Mouse (Mus musculus): ENCODE data around the gene Usp7. TPM values are rescaled to one million over a fixed set of nuclear protein-coding genes. Genes with fewer than 3 reads are reported as not detected.
A peak's percentile ranks its signal among the peaks of the same experiment; 100 is the strongest.
"Not testable (repeated sequence)": the region's sequence is repeated elsewhere in the genome, so short reads cannot be mapped to it uniquely, and the experiment has no call there.

Gene Usp7
- polyA plus RNA-seq, 1 experiment from 2014 or later = 34.2 TPM

DNA sequence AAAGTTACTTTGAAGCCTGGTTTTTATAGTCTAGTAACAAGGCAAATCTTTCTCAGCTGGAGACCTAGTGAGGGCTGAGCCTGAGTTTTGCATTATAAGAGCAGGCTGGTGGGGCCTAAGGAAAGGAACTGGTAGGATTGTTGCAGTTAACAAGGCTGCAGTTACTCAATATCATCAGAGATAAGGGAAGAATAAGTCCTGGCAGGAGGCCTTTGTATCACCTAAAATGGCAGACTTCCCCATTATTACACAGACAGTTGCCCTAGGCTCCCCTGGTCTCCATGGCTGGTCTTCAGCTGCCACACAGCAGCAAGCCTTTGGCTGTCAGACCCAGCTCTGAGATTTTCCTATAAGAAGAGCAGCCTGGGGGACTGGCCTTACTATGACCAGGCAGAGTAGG, 13.4 kb downstream of the Usp7 start:
- Histone ChIP-seq H3K9me3 (no peaks in the 10 kb centered on the region), H3K4me1 (no peaks in the 10 kb centered on the region), H3K27me3 (replicated peaks) (no peaks in the 10 kb centered on the region), H3K4me3 (no peak overlapping the region), H3K27ac (no peak overlapping the region), H3K4me2 (no peak overlapping the region), H3K9ac (no peak overlapping the region), H3K36me3 (replicated peaks) (no peaks in the 10 kb centered on the region)
- ATAC-seq (replicated peaks) = no peak

DNA sequence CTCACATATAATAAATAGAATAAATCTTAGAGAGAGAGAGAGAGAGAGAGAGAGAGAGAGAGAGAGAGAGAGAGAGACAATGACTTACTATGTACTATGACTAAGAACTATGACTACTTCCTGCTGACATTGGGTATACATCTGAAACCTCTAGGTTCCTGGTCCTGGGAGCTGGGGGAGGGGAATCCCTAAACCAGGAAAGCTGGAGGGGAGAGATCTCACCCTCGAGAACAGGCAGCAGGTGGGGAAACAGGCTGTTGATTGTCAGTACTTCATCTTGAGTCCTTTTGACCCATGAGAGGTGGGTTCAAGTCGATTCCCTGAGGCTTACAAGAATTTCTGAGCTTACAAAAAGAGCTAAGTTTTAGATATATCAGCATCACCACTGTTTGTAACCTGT, 14.9 kb downstream of the Usp7 start:
- Histone ChIP-seq H3K27me3 (replicated peaks) (no peaks in the 10 kb centered on the region), H3K27ac (no peak overlapping the region), H3K4me3 (no peak overlapping the region), H3K4me2 (no peak overlapping the region), H3K4me1 (no peaks in the 10 kb centered on the region), H3K9ac (no peak overlapping the region), H3K9me3 (no peaks in the 10 kb centered on the region), H3K36me3 (replicated peaks) (no peaks in the 10 kb centered on the region)
- no peak for ATAC-seq (replicated peaks)
- WGBS = 76% methylated on average over 2 of the region's 2 CpGs

DNA sequence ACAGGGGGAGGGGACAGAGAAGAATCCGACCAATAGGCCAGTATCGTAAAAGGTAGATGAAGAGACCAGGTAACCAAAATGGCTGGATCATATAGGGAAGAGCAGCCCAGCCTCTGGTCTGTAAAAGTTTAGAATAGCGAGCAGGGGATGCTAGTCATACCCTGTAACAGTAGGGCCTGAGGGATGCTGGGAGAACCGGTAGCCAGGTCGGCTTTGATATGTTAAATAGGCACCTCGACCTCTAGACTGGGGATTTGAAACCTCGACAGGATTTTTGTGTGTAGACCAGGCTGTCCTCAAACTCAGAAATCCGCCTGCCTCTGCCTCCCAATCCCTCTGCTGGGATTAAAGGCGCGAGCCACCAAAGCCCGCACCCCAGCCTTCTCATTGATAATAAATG, 15.5 kb downstream of the Usp7 start:
- Histone ChIP-seq H3K27ac (no peak overlapping the region), H3K9ac (no peak overlapping the region), H3K27me3 (replicated peaks) (no peaks in the 10 kb centered on the region), H3K4me1 (no peaks in the 10 kb centered on the region), H3K4me3 (no peak overlapping the region), H3K4me2 (no peak overlapping the region), H3K9me3 (no peaks in the 10 kb centered on the region), H3K36me3 (replicated peaks) (no peaks in the 10 kb centered on the region)
- no peak for ATAC-seq (replicated peaks)
- WGBS = 91% methylated on average over 11 of the region's 11 CpGs

DNA sequence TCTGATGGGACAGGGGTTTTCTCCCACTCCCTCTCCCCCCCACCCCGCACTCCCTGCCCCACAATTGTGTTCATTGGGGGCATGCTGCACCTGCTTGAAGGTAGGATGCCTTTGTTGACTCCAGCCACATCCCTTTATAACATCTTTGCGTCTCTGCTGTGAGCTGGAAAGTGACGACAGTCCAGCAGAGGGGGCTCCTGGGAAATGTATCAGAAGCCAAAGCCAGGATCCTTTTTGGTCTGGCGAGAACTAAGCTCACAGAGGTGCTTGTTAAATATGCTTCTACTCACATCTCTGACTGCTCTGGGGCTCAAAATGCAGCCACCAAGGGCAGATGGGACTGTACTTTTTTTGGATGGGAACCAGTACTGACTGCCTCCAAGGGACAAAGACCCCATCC, 21.0 kb downstream of the Usp7 start:
- 0 out of 2 replicates have a peak, but pooled peaks cover 5% of the 10 kb centered on the region for H3K4me1 ChIP-seq
- H3K4me3 ChIP-seq = no peak overlapping the region
- WGBS = 38% methylated on average over 4 of the region's 4 CpGs
- no peak overlapping the region for H3K4me2 ChIP-seq
- no peak overlapping the region for H3K9ac ChIP-seq
- H3K36me3 ChIP-seq (replicated peaks) = no peaks in the 10 kb centered on the region
- H3K9me3 ChIP-seq = no peaks in the 10 kb centered on the region
- no peak for ATAC-seq (replicated peaks)
- H3K27me3 ChIP-seq (replicated peaks) = no peaks in the 10 kb centered on the region
- H3K27ac ChIP-seq = no peak overlapping the region

DNA sequence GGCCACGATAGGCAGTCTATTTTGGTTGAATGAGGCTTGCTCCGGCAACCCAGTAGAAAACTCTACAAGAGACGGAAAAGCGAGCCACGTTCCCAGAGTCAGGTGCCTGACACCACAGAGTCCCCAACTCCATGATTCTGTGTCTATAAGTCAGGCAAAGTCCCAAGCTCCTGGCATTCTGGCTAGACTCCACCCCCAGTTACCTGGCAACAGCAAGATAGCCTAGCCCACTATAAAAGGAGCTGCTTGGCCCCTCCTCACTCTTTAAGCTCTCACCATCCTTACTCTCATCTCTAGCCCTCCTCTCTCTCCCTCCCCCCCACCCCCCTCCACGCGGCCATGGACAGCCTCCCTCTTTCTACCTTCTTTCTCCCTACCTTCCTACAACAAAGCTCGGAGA, 21.8 kb downstream of the Usp7 start:
- not testable (repeated sequence) for H3K4me1 ChIP-seq; ATAC-seq (replicated peaks); H3K36me3 ChIP-seq (replicated peaks); H3K9ac ChIP-seq; H3K9me3 ChIP-seq; H3K27ac ChIP-seq; H3K4me2 ChIP-seq; H3K4me3 ChIP-seq; H3K27me3 ChIP-seq (replicated peaks)
- WGBS = 64% methylated on average over 8 of the region's 8 CpGs

DNA sequence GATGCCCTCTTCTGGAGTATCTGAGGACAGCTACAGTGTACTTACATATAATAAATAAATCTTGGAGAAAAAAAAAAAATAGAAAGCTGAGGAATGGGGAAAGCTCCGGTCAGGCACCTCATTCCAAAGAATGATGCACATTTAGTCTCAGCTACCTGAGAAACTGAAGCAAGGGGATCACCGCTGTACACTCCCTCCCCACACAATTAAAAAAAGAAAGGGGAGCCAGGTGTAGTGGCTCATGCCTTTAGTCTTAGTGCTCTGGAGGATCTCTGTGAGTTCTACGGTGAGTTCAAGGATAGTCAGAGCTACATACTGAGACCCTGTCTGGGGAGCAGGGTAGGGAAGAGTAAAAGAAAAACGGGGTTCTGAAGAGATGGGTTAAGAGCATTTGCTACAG, 22.6 kb downstream of the Usp7 start:
- Histone ChIP-seq H3K27me3 (replicated peaks) (no peaks in the 10 kb centered on the region), H3K4me1 (0 out of 2 replicates have a peak, but pooled peaks cover 5% of the 10 kb centered on the region), H3K27ac (no peak overlapping the region), H3K36me3 (replicated peaks) (no peaks in the 10 kb centered on the region), H3K9me3 (no peaks in the 10 kb centered on the region), H3K4me3 (no peak overlapping the region), H3K4me2 (no peak overlapping the region), H3K9ac (no peak overlapping the region)
- 74% methylated on average over 4 of the region's 4 CpGs for WGBS
- ATAC-seq (replicated peaks) = no peak

DNA sequence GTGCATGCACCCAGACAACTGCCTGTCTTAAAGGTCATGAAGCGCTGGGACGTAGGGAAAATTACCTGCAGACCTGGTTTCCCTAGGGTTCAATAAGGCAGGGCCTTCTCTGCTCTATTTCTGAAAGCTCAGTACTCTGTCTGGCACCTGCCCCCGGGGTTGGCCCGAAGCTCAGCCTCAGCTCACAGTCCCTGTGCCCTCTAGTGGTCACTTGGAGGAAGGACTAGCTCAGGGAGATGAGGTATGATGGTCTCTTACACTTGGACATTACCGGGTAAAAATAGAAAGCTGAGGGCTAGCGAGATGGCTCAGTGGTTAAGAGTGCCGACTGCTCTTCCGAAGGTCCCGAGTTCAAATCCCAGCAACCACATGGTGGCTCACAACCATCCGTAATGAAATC, 23.0 kb downstream of the Usp7 start:
- 0 out of 2 replicates have a peak, but pooled peaks cover 5% of the 10 kb centered on the region for H3K4me1 ChIP-seq
- H3K36me3 ChIP-seq (replicated peaks) = no peaks in the 10 kb centered on the region
- H3K27me3 ChIP-seq (replicated peaks) = no peaks in the 10 kb centered on the region
- no peak overlapping the region for H3K4me2 ChIP-seq
- H3K9ac ChIP-seq = no peak overlapping the region
- no peak overlapping the region for H3K27ac ChIP-seq
- no peak overlapping the region for H3K4me3 ChIP-seq
- peak; percentile 60; the same call in 1 of the 2 replicates for ATAC-seq (replicated peaks)
- 16% methylated on average over 10 of the region's 10 CpGs for WGBS
- no peaks in the 10 kb centered on the region for H3K9me3 ChIP-seq

DNA sequence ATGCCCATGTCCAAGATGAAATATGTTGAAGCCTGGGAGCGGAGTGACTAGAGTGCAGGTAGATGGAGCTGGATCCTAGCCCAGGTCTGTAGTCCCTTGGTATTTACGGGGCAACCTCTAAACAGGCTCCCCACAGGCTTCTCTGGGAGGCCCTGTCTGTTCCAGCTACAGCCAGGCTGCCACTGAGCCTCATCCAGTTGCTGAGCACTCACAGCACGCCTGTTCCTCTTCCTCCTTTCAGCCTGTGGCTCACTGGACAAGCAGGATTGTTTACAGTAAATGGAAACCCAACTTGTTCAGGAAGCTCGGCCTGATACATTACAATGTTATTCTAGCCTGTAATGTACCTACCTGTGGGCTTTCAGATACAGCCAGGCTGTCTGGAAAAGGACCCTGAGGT, 23.5 kb downstream of the Usp7 start:
- no peak overlapping the region for H3K9ac ChIP-seq
- peak; percentile 27; the same call in 1 of the 2 replicates for ATAC-seq (replicated peaks)

DNA sequence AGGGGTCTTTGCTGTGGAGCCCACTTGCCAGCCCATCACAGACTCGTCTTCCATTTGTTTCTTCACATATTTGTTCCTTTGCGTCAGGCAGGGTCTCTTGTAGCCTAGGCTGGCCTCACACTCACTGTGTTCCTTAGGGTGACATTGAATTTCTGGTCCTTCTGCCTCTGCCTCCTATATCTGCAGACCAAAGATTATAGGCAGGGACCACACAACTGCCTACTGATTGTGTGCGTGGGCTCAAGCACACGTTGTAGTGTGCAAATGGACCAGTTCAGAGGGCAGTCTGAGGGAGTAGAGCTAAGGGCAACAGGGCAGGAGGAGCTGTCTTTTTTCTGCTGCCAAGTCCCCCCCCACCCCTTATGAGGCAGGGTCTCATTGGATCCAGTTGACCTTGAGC, 24.0 kb downstream of the Usp7 start:
- no peak for ATAC-seq (replicated peaks)
- H3K4me3 ChIP-seq = no peak overlapping the region
- 0 out of 2 replicates have a peak, but pooled peaks cover 5% of the 10 kb centered on the region for H3K4me1 ChIP-seq
- WGBS = 76% methylated on average over 4 of the region's 4 CpGs
- H3K36me3 ChIP-seq (replicated peaks) = no peaks in the 10 kb centered on the region
- no peak overlapping the region for H3K27ac ChIP-seq
- no peaks in the 10 kb centered on the region for H3K27me3 ChIP-seq (replicated peaks)
- H3K4me2 ChIP-seq = no peak overlapping the region
- no peak overlapping the region for H3K9ac ChIP-seq
- no peaks in the 10 kb centered on the region for H3K9me3 ChIP-seq

More for the DNA sequence above, 23.5 kb downstream of the Usp7 start:
- H3K4me2 ChIP-seq = no peak overlapping the region
- H3K4me1 ChIP-seq = 0 out of 2 replicates have a peak, but pooled peaks cover 5% of the 10 kb centered on the region
- no peaks in the 10 kb centered on the region for H3K9me3 ChIP-seq
- no peak overlapping the region for H3K27ac ChIP-seq
- no peaks in the 10 kb centered on the region for H3K36me3 ChIP-seq (replicated peaks)
- no peaks in the 10 kb centered on the region for H3K27me3 ChIP-seq (replicated peaks)
- no peak overlapping the region for H3K4me3 ChIP-seq
- 82% methylated on average over 4 of the region's 4 CpGs for WGBS

DNA sequence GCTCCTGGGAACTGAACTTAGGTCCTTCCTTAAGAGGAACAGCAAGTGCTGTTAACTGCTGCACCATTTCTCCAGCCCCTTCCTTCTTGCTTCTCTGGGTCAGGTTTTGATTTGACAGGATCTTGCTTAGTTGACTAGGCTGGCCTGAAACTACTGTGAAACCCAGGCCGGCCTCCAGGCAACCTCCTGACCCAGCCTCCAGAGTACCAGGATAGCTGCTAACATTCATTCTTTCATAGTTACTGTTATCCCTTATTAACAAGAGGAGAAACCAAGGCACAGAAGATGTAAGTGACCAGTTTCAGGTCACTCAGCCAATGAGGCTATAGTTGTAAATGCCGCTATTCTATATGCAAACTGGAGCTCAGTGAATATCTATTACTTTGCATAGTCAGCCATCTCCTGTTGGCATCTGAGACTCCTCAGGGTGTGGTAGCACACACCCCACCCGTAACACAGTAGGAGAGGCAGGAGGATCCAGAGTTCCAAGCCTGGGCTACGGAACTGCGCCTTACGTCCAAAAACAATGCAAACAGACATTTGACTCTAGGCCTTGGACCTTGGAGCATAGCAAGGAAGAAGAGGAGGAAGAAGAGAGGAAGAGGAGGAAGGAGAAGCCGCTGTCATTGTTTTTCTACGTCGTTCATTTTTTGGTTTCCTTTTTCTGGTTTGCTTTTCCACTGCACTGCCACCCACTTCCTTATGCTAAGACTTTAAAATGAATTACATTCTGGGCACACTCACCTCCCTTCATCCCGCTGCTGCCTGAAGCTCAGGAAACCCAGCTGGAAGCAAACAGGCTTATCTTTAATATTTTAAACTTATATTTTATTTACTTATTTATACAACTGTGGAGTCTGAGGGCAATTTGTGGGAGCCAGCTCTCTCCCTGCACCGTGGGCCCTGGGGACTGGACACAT, 24.7 kb downstream of the Usp7 start:
- Histone ChIP-seq H3K9me3 (no peaks in the 10 kb centered on the region), H3K36me3 (replicated peaks) (no peaks in the 10 kb centered on the region), H3K9ac (no peak overlapping the region), H3K27me3 (replicated peaks) (no peaks in the 10 kb centered on the region), H3K4me1 (0 out of 2 replicates have a peak, but pooled peaks cover 5% of the 10 kb centered on the region), H3K4me3 (no peak overlapping the region), H3K27ac (no peak overlapping the region), H3K4me2 (no peak overlapping the region)
- no peak for ATAC-seq (replicated peaks)
- WGBS = 88% methylated on average over 11 of the region's 11 CpGs

DNA sequence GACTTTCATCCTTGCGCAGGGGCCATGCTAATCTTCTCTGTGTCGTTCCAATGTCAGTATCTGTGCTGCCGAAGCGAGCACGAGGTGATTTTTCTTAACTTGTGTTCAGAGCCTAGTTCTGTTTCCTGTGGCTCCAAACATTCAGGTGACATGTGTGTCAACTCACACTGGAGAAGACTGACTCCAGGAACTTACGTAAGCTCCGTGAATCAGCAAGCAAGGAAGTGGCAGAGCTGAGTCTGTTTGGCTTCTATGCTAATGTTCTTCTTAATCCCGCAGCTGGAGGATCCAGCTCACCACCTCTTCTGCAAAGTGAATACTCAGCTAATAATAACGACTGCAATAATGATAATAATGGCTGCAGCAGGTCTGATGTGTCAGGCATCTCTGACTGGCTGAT, 25.9 kb downstream of the Usp7 start:
- no peaks in the 10 kb centered on the region for H3K36me3 ChIP-seq (replicated peaks)
- no peak overlapping the region for H3K9ac ChIP-seq
- H3K4me2 ChIP-seq = no peak overlapping the region
- no peaks in the 10 kb centered on the region for H3K27me3 ChIP-seq (replicated peaks)
- WGBS = 45% methylated on average over 9 of the region's 9 CpGs
- no peak for ATAC-seq (replicated peaks)
- H3K4me3 ChIP-seq = no peak overlapping the region
- H3K27ac ChIP-seq = no peak overlapping the region
- H3K9me3 ChIP-seq = no peaks in the 10 kb centered on the region
- 0 out of 2 replicates have a peak, but pooled peaks cover 5% of the 10 kb centered on the region for H3K4me1 ChIP-seq

DNA sequence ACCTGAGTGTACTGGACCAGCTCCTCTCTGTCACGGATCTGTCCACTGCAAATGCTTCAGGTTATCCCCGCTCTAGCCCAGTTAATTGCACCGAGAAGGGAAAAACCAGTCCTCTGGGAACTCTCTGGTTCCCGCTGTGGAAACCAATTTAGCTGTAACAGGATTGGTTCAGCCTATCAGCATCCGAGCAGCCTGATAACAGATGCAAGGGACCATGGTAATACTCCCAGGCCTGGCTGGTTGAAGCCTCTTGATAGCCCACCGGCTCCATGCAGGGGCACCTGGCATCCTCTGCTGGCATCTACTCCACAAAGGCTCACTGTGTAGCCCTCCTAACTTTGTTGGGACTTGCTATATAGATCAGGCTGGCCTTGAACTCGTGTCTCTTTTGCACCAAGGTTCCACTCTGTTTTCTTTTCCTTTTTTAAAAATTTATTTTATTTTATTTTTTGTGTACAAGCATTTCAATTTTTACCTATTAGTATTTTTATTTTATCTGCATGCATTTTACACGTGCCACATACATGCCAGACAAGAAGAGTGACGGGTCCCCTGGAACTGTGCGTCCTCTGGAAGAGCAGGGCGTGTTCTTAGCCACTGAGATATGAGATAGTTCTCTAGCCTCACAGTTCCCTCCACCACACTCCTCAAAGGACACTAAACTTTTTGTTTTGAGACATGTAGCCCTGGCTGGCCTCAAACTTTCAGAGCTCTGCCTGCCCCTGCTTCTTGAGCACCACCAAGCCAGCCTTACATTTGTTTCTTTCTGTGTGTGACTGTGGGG, 27.8 kb downstream of the Usp7 start:
- Histone ChIP-seq H3K4me3 (no peak overlapping the region), H3K27me3 (replicated peaks) (no peaks in the 10 kb centered on the region), H3K9me3 (no peaks in the 10 kb centered on the region), H3K9ac (no peak overlapping the region), H3K4me2 (no peak overlapping the region), H3K27ac (no peak overlapping the region), H3K36me3 (replicated peaks) (no peaks in the 10 kb centered on the region), H3K4me1 (0 out of 2 replicates have a peak, but pooled peaks cover 5% of the 10 kb centered on the region)
- ATAC-seq (replicated peaks) = no peak
- 53% methylated on average over 11 of the region's 11 CpGs for WGBS

Data from midbrain, embryonic 15.5 days (tissue).